Mouse (Mus musculus) fat pad, adult 2 months (tissue): ENCODE measurements around the gene Gm20683.

Experiments
- DNase-seq: peaks from one replicate; pipeline ENCODE4 v3.0.0-alpha.2; 2011; ENCODE audit warnings: low read depth, low spot score; ENCODE audit errors: extremely low read depth

The Gm20683 gene

GRCm38 (mm10) chr17:25842509-25842908 lies 946 bp upstream of the Gm20683 start:
- DNase-seq: no peak

GRCm38 (mm10) chr17:25840519-25840918 lies 1.0 kb downstream of the Gm20683 start:
- DNase-seq: no peak

GRCm38 (mm10) chr17:25839455-25840235 lies 1.9 kb downstream of the Gm20683 start:
- no peak for DNase-seq

- DNase-seq: no peak
These were observed 2.7 kb downstream of the Gm20683 start for GRCm38 (mm10) chr17:25838904-25839303.

GRCm38 (mm10) chr17:25837533-25837932 lies 4.0 kb downstream of the Gm20683 start:
- DNase-seq: no peak

GRCm38 (mm10) chr17:25837076-25837410 lies 4.5 kb downstream of the Gm20683 start, which contains the start of gene Rhbdl1:
Rhbdl1 (minus strand) TSS chr17:25837295.
- no peak for DNase-seq

GRCm38 (mm10) chr17:25836397-25837075 lies 5.0 kb downstream of the Gm20683 start:
- no peak for DNase-seq

- DNase-seq: no peak
These were observed 5.7 kb downstream of the Gm20683 start for GRCm38 (mm10) chr17:25835816-25836215.

- DNase-seq: no peak
These were observed 6.3 kb downstream of the Gm20683 start for GRCm38 (mm10) chr17:25835301-25835700.

- DNase-seq: no peak
These were observed 6.9 kb downstream of the Gm20683 start for GRCm38 (mm10) chr17:25834595-25835222.

- DNase-seq: no peak
These were observed 7.5 kb downstream of the Gm20683 start for GRCm38 (mm10) chr17:25833961-25834594.

- DNase-seq: no peak
These were observed 8.3 kb downstream of the Gm20683 start, which contains the start of gene Stub1 for GRCm38 (mm10) chr17:25833291-25833663. Stub1 (minus strand) TSS chr17:25833404.

GRCm38 (mm10) chr17:25832436-25833290 lies 8.9 kb downstream of the Gm20683 start:
- DNase-seq: no peak

- no peak for DNase-seq
These were observed 9.9 kb downstream of the Gm20683 start for GRCm38 (mm10) chr17:25831451-25832281.

- no peak for DNase-seq
These were observed 10.6 kb downstream of the Gm20683 start for GRCm38 (mm10) chr17:25830806-25831431.

GRCm38 (mm10) chr17:25830200-25830753 lies 11.3 kb downstream of the Gm20683 start:
- DNase-seq: no peak

- DNase-seq: no peak
These were observed 12.0 kb downstream of the Gm20683 start for GRCm38 (mm10) chr17:25829558-25830017.

- DNase-seq: no peak
These were observed 12.6 kb downstream of the Gm20683 start, which contains the start of gene Jmjd8 for GRCm38 (mm10) chr17:25828712-25829557. Jmjd8 (plus strand) TSS chr17:25828867.
